Mouse (Mus musculus) midbrain, embryonic 16.5 days (tissue): ENCODE measurements around the gene Ldlrad3. TPM values are rescaled to one million over a fixed set of nuclear protein-coding genes. Genes with fewer than 3 reads are reported as not detected.

Experiments
- ATAC-seq: fragments of 200-750 bp; cut with Nextera tagmentation; 2 replicates; pipeline ENCODE4 v1.8.0; 2017; ENCODE audit warnings: moderate TSS enrichment
- H3K27ac ChIP-seq: fragments of 300-500 bp; sonication (generic); 2 replicates; pipeline ENCODE4 v1.5.1; 2014; ENCODE audit warnings: mild to moderate bottlenecking, low read length, mixed read lengths
- H3K27me3 ChIP-seq: fragments of 300-500 bp; sonication (generic); 2 replicates; pipeline ENCODE4 v1.6.1; 2014; ENCODE audit warnings: low read depth, low read length, mixed read lengths; ENCODE audit not compliant: control insufficient read depth, insufficient read depth
- H3K36me3 ChIP-seq: fragments of 300-500 bp; sonication (generic); 2 replicates; pipeline ENCODE4 v1.6.1; 2014; ENCODE audit warnings: mild to moderate bottlenecking, low read length, moderate library complexity, mixed read lengths; ENCODE audit not compliant: control insufficient read depth, insufficient read depth
- H3K4me1 ChIP-seq: fragments of 300-500 bp; sonication (generic); 2 replicates; pipeline ENCODE4 v1.6.1; 2014; ENCODE audit warnings: mild to moderate bottlenecking, low read length, mixed read lengths; ENCODE audit not compliant: control insufficient read depth, insufficient read depth
- H3K4me2 ChIP-seq: fragments of 300-500 bp; sonication (generic); 2 replicates; pipeline ENCODE4 v1.6.1; 2014; ENCODE audit warnings: mild to moderate bottlenecking, low read length, mixed read lengths
- H3K4me3 ChIP-seq: fragments of 300-500 bp; sonication (generic); 2 replicates; pipeline ENCODE4 v1.5.1; 2014; ENCODE audit warnings: low read depth, mild to moderate bottlenecking, low read length, moderate library complexity, mixed read lengths
- H3K9ac ChIP-seq: fragments of 300-500 bp; sonication (generic); 2 replicates; pipeline ENCODE4 v1.6.1; 2014; ENCODE audit warnings: low read depth, low read length, mixed read lengths
- H3K9me3 ChIP-seq: fragments of 300-500 bp; sonication (generic); replicated peaks from 2 replicates; pipeline ENCODE4 v1.6.1; 2014; ENCODE audit warnings: mild to moderate bottlenecking, low read length, mixed read lengths; ENCODE audit not compliant: control insufficient read depth, poor library complexity, severe bottlenecking
- WGBS: fragments of 180-500 bp; shearing (Covaris S2); extraction: QIAGEN DNeasy Blood & Tissue Kit; methylation state at CpG from one replicate; pipeline ENCODE4 v1.1.7; 2014; 5-methylcytosine and 5-hydroxymethylcytosine counted together
- polyA plus RNA-seq: library from polyadenylated mRNA; unstranded; fragments of >200 nt; fragmentation: Nextera tagmentation; extraction: Ambion mirVana; gene quantifications from 2 replicates; pipeline ENCODE4 v1.2.1, GENCODE M21; 2015

Gene Ldlrad3
- polyA plus RNA-seq, 1 experiment from 2014 or later: 26.6 TPM

- Histone ChIP-seq H3K27me3 (no peaks in the 10 kb centered on the region), H3K9ac (no peak overlapping the region), H3K4me2 (no peak overlapping the region), H3K36me3 (no peaks in the 10 kb centered on the region), H3K27ac (no peak overlapping the region), H3K9me3 (no peaks in the 10 kb centered on the region), H3K4me3 (no peak overlapping the region), H3K4me1 (no peaks in the 10 kb centered on the region)
- ATAC-seq: no peak
Observed at GRCm38 (mm10) chr2:102082782-102083181, 103.4 kb downstream of the Ldlrad3 start.

- WGBS: 51% methylated on average over 4 of the region's 4 CpGs
Observed at GRCm38 (mm10) chr2:102077554-102077953, 108.6 kb downstream of the Ldlrad3 start.

GRCm38 (mm10) chr2:102076237-102076636, 109.9 kb downstream of the Ldlrad3 start:
- Histone ChIP-seq H3K27ac (no peak overlapping the region), H3K9ac (no peak overlapping the region), H3K27me3 (no peaks in the 10 kb centered on the region), H3K4me1 (no peaks in the 10 kb centered on the region), H3K9me3 (no peaks in the 10 kb centered on the region), H3K36me3 (no peaks in the 10 kb centered on the region), H3K4me2 (no peak overlapping the region), H3K4me3 (no peak overlapping the region)
- 91% methylated on average over 6 of the region's 6 CpGs for WGBS
- ATAC-seq: no peak

More at GRCm38 (mm10) chr2:102077554-102077953, 108.6 kb downstream of the Ldlrad3 start:
- Histone ChIP-seq H3K27me3 (no peaks in the 10 kb centered on the region), H3K4me1 (no peaks in the 10 kb centered on the region), H3K9me3 (no peaks in the 10 kb centered on the region), H3K36me3 (no peaks in the 10 kb centered on the region), H3K4me3 (no peak overlapping the region), H3K9ac (no peak overlapping the region), H3K27ac (no peak overlapping the region), H3K4me2 (no peak overlapping the region)
- ATAC-seq: no peak

- 96% methylated on average over 6 of the region's 6 CpGs for WGBS
- Histone ChIP-seq H3K27ac (no peak overlapping the region), H3K27me3 (no peaks in the 10 kb centered on the region), H3K4me2 (no peak overlapping the region), H3K4me3 (no peak overlapping the region), H3K36me3 (no peaks in the 10 kb centered on the region), H3K9me3 (no peaks in the 10 kb centered on the region), H3K9ac (no peak overlapping the region), H3K4me1 (no peaks in the 10 kb centered on the region)
- no peak for ATAC-seq
Observed at GRCm38 (mm10) chr2:102073266-102074037, 112.7 kb downstream of the Ldlrad3 start.

- H3K27me3 ChIP-seq: no peaks in the 10 kb centered on the region
- H3K36me3 ChIP-seq: no peaks in the 10 kb centered on the region
- no peaks in the 10 kb centered on the region for H3K9me3 ChIP-seq
- no peak overlapping the region for H3K9ac ChIP-seq
- no peak overlapping the region for H3K27ac ChIP-seq
- 70% methylated on average over 4 of the region's 4 CpGs for WGBS
- H3K4me1 ChIP-seq: no peaks in the 10 kb centered on the region
- H3K4me2 ChIP-seq: no peak overlapping the region
- H3K4me3 ChIP-seq: no peak overlapping the region
- ATAC-seq: no peak
Observed at GRCm38 (mm10) chr2:102072859-102073258, 113.3 kb downstream of the Ldlrad3 start.

- H3K4me2 ChIP-seq: no peak overlapping the region
- no peaks in the 10 kb centered on the region for H3K4me1 ChIP-seq
- no peak overlapping the region for H3K4me3 ChIP-seq
- ATAC-seq: no peak
- no peak overlapping the region for H3K9ac ChIP-seq
- no peaks in the 10 kb centered on the region for H3K27me3 ChIP-seq
- 68% methylated on average over 10 of the region's 10 CpGs for WGBS
- H3K27ac ChIP-seq: no peak overlapping the region
- no peaks in the 10 kb centered on the region for H3K36me3 ChIP-seq
- H3K9me3 ChIP-seq: no peaks in the 10 kb centered on the region
Observed at GRCm38 (mm10) chr2:102071022-102071717, 115.0 kb downstream of the Ldlrad3 start.

- no peak overlapping the region for H3K9ac ChIP-seq
- H3K4me3 ChIP-seq: no peak overlapping the region
- no peaks in the 10 kb centered on the region for H3K36me3 ChIP-seq
- WGBS: 83% methylated on average over 8 of the region's 8 CpGs
- no peak for ATAC-seq
- H3K9me3 ChIP-seq: no peaks in the 10 kb centered on the region
- no peak overlapping the region for H3K27ac ChIP-seq
- no peaks in the 10 kb centered on the region for H3K27me3 ChIP-seq
- no peaks in the 10 kb centered on the region for H3K4me1 ChIP-seq
- H3K4me2 ChIP-seq: no peak overlapping the region
Observed at GRCm38 (mm10) chr2:102064826-102065441, 121.3 kb downstream of the Ldlrad3 start.

GRCm38 (mm10) chr2:102063906-102064505, 122.2 kb downstream of the Ldlrad3 start:
- WGBS: 88% methylated on average over 7 of the region's 7 CpGs
- Histone ChIP-seq H3K27ac (no peak overlapping the region), H3K36me3 (no peaks in the 10 kb centered on the region), H3K4me2 (no peak overlapping the region), H3K4me1 (no peaks in the 10 kb centered on the region), H3K4me3 (no peak overlapping the region), H3K9ac (no peak overlapping the region), H3K27me3 (no peaks in the 10 kb centered on the region), H3K9me3 (no peaks in the 10 kb centered on the region)
- ATAC-seq: no peak
